Mouse (Mus musculus) limb, embryonic 10.5 days (tissue): ENCODE results near the gene Clp1. TPM values are rescaled to one million over a fixed set of nuclear protein-coding genes. Genes with fewer than 3 reads are reported as not detected.

Source experiments
- DNase-seq: peaks from one replicate; pipeline ENCODE4 v3.0.0-alpha.2; 2017; ENCODE audit warnings: low spot score
- H3K27ac ChIP-seq: fragments of 300-500 bp; sonication (generic); 2 replicates; pipeline ENCODE4 v1.5.1; 2016; ENCODE audit warnings: mild to moderate bottlenecking
- H3K27me3 ChIP-seq: fragments of 300-500 bp; sonication (generic); 2 replicates; pipeline ENCODE4 v1.6.1; 2016; ENCODE audit warnings: low read depth, mild to moderate bottlenecking; ENCODE audit not compliant: poor library complexity, severe bottlenecking
- H3K36me3 ChIP-seq: fragments of 300-500 bp; sonication (generic); 2 replicates; pipeline ENCODE4 v1.6.1; 2016; ENCODE audit warnings: mild to moderate bottlenecking, moderate library complexity
- H3K4me1 ChIP-seq: fragments of 300-500 bp; sonication (generic); 2 replicates; pipeline ENCODE4 v1.6.1; 2016
- H3K4me3 ChIP-seq: fragments of 300-500 bp; sonication (generic); 2 replicates; pipeline ENCODE4 v1.5.1; 2016; ENCODE audit warnings: mild to moderate bottlenecking, moderate library complexity
- H3K9me3 ChIP-seq: fragments of 300-500 bp; sonication (generic); replicated peaks from 2 replicates; pipeline ENCODE4 v1.6.1; 2016; ENCODE audit warnings: mild to moderate bottlenecking
- WGBS: fragments of 180-500 bp; shearing (Covaris S2); methylation state at CpG from one replicate; pipeline ENCODE4 v1.1.7; 2016; 5-methylcytosine and 5-hydroxymethylcytosine counted together
- polyA plus RNA-seq: library from polyadenylated mRNA; unstranded; fragments of >200 nt; fragmentation: Nextera tagmentation; extraction: Ambion mirVana; gene quantifications from 2 replicates; pipeline ENCODE4 v1.2.1, GENCODE M21; 2016

Clp1 gene
- polyA plus RNA-seq, 1 experiment from 2014 or later: 57.8 TPM

DNA sequence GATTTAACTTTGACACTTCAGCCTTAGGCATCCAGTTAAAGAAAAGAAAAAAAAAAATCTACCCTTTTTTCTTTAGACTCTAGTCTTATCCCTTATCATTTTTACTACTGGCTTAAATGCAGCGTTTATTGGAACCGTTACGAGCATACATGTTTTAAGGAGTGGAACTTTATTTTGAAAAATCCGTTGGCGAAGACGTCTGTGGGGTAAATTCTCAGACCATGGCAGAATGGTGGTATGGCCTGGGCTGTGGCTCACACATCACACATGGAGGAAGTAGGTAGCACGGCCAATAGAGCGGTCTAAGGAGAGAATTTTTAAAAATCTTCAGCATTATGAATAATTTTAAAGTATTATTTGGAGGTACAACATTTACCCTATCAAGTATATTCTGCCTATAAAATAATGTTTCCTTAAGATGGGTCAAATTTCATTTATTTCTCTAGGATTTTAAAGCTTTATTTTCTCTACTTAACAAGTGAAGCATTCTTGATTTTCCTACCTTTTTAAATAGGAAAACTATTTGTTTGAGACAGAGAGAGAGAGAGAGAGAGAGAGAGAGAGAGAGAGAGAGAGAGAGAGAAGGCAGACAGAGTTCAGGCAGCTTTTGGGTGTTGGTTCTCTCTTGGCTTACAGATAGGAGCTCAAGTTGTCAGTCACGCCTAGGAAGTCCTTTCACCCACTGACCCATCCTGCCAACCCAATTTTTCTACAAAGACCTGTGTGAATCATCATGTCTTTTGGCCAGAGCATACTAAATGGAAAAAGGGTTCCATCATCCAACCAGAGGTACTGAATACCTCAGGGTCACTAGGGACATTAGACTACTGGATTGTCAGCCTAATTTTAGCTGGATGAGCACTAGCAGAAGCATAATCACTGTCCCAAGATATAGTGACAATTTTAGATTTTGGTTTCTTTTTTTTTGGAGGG is 10.5 kb downstream of the Clp1 start:
- 40% methylated on average over 9 of the region's 9 CpGs for WGBS
- no peaks in the 10 kb centered on the region for H3K27me3 ChIP-seq

DNA sequence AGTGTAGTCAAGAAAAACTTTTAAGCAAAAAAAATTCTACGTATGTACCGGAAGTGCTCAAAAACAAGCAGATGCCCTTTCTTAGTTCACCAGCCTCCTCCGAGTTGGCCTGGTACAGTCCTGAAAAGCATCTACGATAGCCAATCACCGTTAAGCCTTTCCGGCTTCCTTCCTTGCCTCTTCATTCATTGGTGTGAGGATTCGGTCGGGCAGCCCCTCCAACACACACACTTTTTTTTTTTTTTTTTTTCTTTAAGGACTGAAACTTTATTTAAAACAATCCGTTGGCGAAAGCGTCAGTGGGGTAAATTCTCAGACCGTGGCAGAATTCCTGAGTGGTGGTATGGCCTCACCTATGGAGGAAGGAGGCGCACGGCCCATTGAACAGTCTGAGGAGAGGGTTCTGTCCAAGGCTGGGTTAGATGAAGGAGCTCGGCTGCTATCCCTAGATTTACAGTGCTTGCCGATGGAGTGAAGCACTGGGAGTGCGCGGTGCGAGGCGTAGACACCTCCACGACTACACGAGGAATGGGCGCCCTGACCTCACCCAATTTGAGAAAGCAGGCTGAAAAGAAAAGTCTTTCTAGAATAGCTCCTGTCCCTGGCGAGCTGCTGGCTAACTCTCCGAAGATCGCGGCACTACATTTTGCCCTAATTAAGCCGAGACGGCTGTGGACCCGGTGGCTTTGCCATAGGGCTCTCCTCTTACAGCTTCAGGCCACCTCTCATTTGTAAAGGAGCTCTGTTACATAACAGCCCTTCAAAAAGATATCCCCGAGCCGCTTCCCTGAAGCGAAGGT is 11.4 kb downstream of the Clp1 start:
- under 1% methylated on average over 33 of the region's 33 CpGs for WGBS
- H3K36me3 ChIP-seq: peaks cover 8% of the 10 kb centered on the region

More for the DNA sequence above, 10.5 kb downstream of the Clp1 start:
- Histone ChIP-seq H3K36me3 (peaks cover 8% of the 10 kb centered on the region), H3K9me3 (no peaks in the 10 kb centered on the region), H3K27ac (peak overlapping the region; percentile 96), H3K4me3 (peak overlapping the region; percentile 83), H3K4me1 (peaks cover 19% of the 10 kb centered on the region)
- no peak for DNase-seq

DNA sequence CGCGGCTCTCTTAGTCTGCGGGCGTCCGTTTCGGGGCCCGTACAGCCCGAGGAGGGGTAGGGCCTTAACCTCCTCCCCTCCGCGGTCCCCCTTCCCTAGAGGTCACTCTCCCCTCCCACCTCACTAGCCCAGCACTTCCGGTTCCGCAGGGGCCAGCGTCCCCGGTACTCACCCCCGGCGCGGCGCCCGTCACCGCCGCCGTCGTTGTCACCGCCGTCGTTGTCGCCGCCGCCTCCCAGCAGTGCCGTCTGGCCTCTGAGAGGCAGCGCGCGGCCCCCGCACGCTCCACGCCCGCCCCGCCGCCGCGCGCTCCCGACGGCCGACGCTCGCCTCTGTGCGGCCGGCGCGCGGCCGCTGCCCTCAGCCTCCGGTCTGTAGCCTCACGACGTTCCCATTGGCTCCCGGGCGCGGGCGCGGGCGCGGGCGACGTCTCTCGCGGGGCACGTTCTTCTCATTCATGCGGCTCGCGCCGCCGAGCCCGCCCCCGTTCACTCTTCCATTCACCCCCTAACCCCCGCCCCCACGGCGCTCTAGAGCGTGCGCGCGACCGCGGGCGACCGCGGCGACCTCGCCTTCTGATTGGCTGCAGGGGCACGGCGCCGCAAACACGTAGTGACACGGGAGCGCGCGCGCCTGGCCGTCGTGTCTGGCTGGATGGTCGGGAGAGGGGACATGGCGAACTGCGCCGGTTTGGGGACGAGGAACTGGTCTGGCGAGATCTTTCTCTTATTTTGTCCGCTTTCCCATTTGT is 12.2 kb downstream of the Clp1 start, which contains the start of gene Zdhhc5:
TSS of gene Zdhhc5 (minus strand) at position 370 of the 751 bp plus-strand sequence.
- peak; percentile 100 for DNase-seq
- Histone ChIP-seq H3K27ac (peak within 1 kb of the TSS; percentile 96), H3K4me3 (peak within 1 kb of the TSS; percentile 83), H3K9me3 (no peaks in the 10 kb centered on the region), H3K4me1 (peaks cover 19% of the 10 kb centered on the region), H3K36me3 (peaks cover 16% of the 10 kb centered on the region), H3K27me3 (no peaks in the 10 kb centered on the region)
- WGBS: under 1% methylated on average over 107 of the region's 107 CpGs

More for the DNA sequence above, 11.4 kb downstream of the Clp1 start:
- Histone ChIP-seq H3K9me3 (no peaks in the 10 kb centered on the region), H3K4me1 (peaks cover 19% of the 10 kb centered on the region), H3K4me3 (peak overlapping the region; percentile 83), H3K27ac (peak overlapping the region; percentile 96), H3K27me3 (no peaks in the 10 kb centered on the region)
- DNase-seq: peak; percentile 67

DNA sequence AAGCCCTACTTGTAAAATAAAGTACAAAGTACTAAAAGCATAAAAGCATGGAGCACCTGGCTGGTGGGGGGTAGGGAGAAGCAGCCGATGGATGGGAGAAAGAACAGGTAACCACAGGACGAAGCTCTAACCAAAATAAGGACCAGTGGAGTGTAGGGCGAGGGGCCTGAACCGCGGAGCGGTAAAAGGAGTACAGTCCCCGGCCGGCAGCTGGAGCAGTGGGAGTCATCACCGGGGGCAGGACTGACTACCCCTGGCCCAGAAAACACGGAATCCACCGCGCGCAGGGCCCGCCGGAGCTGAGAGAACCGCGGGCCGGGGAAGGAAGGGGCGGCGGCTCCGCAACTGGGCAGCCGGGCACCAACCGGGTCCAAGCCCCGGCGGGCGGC is 12.7 kb downstream of the Clp1 start:
- no peaks in the 10 kb centered on the region for H3K9me3 ChIP-seq
- H3K27me3 ChIP-seq: no peaks in the 10 kb centered on the region
- no peak for DNase-seq
- peak overlapping the region; percentile 83 for H3K4me3 ChIP-seq
- peaks cover 19% of the 10 kb centered on the region for H3K4me1 ChIP-seq
- WGBS: under 1% methylated on average over 26 of the region's 26 CpGs
- peaks cover 22% of the 10 kb centered on the region for H3K36me3 ChIP-seq
- peak overlapping the region; percentile 96 for H3K27ac ChIP-seq

DNA sequence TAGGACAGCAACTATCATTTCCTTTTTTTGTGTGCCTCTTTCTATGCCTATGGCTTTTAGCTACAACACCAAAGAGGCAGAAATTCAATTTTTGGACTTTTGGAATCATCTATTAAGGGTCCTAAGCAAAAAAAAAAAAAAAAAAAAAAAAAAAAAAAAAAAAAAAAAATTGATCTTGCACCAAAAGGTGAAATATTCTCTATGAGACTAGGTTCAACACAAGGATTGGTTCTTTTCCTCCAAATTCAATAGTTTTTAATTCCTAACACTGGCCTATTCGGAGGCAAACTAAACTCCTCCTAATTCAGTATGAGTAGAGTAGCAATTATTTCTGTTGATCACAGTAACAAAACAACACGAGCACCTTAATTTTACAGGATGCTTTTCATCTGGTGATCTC is 15.3 kb downstream of the Clp1 start:
- Histone ChIP-seq H3K27ac (no peak overlapping the region), H3K27me3 (no peaks in the 10 kb centered on the region), H3K36me3 (peaks cover 47% of the 10 kb centered on the region), H3K4me1 (peaks cover 23% of the 10 kb centered on the region), H3K9me3 (no peaks in the 10 kb centered on the region), H3K4me3 (no peak overlapping the region)
- 90% methylated on average over 2 of the region's 2 CpGs for WGBS
- no peak for DNase-seq

DNA sequence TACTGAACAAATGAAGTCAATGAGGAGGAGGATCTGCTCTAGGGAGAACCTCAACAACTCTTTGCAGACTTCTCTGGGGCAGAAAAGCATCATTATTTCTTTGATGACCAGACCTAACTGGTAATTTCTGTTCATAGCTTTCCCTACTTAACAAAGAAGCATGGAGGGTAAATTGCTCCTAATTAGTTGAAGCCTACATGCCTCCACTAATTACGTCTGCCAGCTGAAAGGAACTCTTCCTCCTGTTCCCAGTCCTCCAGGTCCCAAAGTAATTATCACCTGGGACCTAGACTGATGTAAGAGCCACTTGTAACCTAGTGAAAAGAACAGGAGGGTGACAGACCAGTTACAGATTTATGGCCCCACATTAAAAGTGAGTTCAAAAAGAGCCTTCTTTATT is 19.6 kb downstream of the Clp1 start:
- 56% methylated on average over 1 of the region's 1 CpGs for WGBS
- H3K36me3 ChIP-seq: peaks cover 90% of the 10 kb centered on the region
- H3K27ac ChIP-seq: no peak overlapping the region
- no peaks in the 10 kb centered on the region for H3K27me3 ChIP-seq
- no peak for DNase-seq
- H3K9me3 ChIP-seq: no peaks in the 10 kb centered on the region
- H3K4me1 ChIP-seq: peaks cover 6% of the 10 kb centered on the region
- no peak overlapping the region for H3K4me3 ChIP-seq

DNA sequence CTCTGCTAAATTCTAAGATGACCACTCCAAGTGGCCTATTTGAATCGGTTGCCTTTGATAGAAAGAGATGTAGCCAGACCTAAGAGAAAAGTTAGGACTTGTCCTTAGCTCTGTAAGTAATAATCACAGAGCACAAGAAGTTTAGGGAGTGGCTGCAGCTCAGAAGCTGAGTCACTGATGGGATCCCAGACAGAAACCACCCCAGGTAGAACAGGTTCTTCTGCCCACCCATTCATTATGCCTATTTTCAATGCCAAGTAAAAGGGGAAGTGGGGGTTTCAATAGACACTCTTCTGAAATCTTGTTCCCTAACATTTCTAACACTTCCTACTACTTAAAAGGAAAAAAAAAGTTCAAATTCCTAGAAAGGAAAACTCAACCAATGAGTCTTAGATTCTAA is 21.9 kb downstream of the Clp1 start:
- H3K4me3 ChIP-seq: no peak overlapping the region
- 83% methylated on average over 1 of the region's 1 CpGs for WGBS

DNA sequence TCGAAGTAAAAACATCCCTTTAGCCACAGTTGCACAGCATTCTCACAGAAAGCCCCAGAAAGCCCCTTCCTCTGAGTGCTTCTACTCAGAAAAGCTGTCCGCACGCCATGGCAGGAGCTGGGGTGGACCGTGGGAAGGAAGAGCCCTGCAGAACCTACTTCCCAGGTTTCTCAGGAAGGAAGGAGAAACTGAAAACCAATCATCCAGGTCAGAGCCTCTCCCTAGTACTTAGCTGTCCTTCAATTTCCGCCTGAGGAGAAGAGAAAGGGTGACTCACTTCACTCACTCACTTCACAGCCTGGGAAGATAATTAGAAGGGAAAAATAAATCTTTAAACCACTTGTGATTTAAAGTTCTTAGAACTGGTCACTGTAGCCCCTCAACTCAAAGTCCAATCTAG is 22.8 kb downstream of the Clp1 start:
- Histone ChIP-seq H3K27ac (no peak overlapping the region), H3K9me3 (no peaks in the 10 kb centered on the region), H3K36me3 (peaks cover 97% of the 10 kb centered on the region), H3K27me3 (no peaks in the 10 kb centered on the region), H3K4me3 (no peak overlapping the region), H3K4me1 (peaks cover 6% of the 10 kb centered on the region)
- no peak for DNase-seq
- 92% methylated on average over 5 of the region's 5 CpGs for WGBS

More for the DNA sequence above, 21.9 kb downstream of the Clp1 start:
- no peak for DNase-seq
- peaks cover 6% of the 10 kb centered on the region for H3K4me1 ChIP-seq
- H3K27ac ChIP-seq: no peak overlapping the region
- no peaks in the 10 kb centered on the region for H3K27me3 ChIP-seq
- H3K36me3 ChIP-seq: peaks cover 97% of the 10 kb centered on the region
- no peaks in the 10 kb centered on the region for H3K9me3 ChIP-seq

DNA sequence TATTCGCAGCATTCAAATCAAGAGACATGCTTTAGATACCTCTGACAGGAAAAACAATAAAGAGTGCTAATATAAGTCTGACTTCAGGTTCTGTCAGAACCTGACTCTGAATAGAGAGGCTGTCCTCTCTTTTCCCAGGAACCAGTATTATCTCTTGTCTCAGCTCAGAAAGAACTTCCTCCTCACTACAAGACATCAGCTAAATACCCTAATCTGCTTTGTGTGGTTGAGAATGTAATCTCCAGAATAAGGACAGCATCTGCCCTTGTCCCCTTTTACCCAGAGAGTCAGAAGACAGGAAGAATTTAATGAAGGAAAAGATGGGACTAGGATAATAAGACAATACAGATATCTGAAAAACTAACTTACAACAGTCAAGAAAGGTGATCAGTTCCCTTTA is 23.7 kb downstream of the Clp1 start:
- H3K4me3 ChIP-seq: no peak overlapping the region
- H3K9me3 ChIP-seq: no peaks in the 10 kb centered on the region
- H3K4me1 ChIP-seq: peaks cover 6% of the 10 kb centered on the region
- peaks cover 97% of the 10 kb centered on the region for H3K36me3 ChIP-seq
- WGBS: 94% methylated on average over 1 of the region's 1 CpGs
- no peaks in the 10 kb centered on the region for H3K27me3 ChIP-seq
- no peak overlapping the region for H3K27ac ChIP-seq
- DNase-seq: no peak

DNA sequence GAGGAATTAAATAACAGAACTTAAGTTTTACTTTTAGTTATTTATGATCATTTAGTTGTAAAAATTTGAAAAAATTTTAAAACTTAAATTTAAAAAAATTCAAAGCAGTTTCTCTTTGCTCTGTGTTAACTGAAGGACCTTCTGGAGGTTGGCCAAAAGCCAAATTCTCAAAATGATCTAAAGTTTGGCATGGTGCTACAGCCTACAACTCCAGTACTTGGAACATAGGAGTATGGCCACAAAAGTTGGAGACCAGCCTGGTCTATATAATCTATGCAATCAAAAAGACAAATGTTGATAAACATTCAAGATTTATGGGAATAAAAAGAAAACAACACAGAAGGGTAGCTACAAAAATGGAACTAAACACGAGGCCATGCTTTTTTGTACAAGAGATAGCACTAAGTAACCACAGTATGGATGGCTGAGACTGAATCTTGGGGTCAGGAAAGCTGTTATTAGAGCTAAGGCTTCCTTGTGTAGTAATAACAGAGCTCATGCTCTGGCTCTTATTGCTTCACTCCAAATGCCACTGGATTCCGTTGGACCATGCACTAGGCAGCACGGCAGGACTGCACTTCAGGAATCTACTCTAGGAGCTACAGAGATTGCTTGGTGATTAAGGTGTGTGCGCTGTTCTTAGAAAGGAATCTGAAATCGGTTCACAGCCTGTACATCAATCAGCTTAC is 32.0 kb downstream of the Clp1 start:
- Histone ChIP-seq H3K4me1 (no peaks in the 10 kb centered on the region), H3K9me3 (no peaks in the 10 kb centered on the region), H3K36me3 (peaks cover 96% of the 10 kb centered on the region), H3K27ac (no peak overlapping the region), H3K27me3 (no peaks in the 10 kb centered on the region), H3K4me3 (no peak overlapping the region)
- WGBS: 92% methylated on average over 5 of the region's 5 CpGs
- no peak for DNase-seq

DNA sequence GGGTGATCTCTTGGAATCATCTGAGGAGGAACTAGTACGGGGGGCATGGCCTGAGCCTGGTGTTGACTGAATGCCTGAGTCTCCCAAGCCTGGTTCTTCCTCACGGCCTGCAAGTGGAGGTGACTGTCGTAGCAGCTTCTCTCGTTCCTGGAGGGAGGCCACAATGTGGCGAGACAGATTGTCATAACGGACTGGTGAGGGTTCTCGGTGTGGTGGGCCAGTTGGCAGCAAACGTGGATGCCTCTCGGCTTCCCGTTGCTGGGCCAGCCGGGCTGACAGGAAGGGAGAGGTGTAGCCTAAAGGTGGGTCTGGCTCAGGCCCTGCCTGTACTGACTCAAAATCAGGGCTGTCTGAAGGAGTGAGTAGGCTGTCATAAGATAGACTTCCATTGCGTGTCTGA is 37.1 kb downstream of the Clp1 start:
- no peaks in the 10 kb centered on the region for H3K9me3 ChIP-seq
- no peak for DNase-seq
- H3K27me3 ChIP-seq: no peaks in the 10 kb centered on the region
- 93% methylated on average over 12 of the region's 12 CpGs for WGBS
- H3K4me3 ChIP-seq: no peak overlapping the region
- no peak overlapping the region for H3K27ac ChIP-seq
- H3K4me1 ChIP-seq: no peaks in the 10 kb centered on the region
- H3K36me3 ChIP-seq: peaks cover 98% of the 10 kb centered on the region
